In genomic region chr9:57158013-57158470, GRCm38 (mm10) we compare ENCODE assay signal across 8 mouse cellular contexts. TPM values are rescaled to one million over a fixed set of nuclear protein-coding genes. Genes with fewer than 3 reads are reported as not detected.
DNase-seq lines count a peak whose midpoint lies in the region; ATAC-seq lines count a peak whose summit lies in the region.

Gene Commd4, minus strand, starts transcription at chr9:57158331.

- peaks cover 4% of the 10 kb centered on the region for H3K36me3 ChIP-seq in lung, embryonic 16.5 days (ENCODE audit: control insufficient read depth, insufficient read depth, low read length)

- H3K9ac ChIP-seq in lung, embryonic 16.5 days (ENCODE audit: low read length): peak within 1 kb of the TSS; percentile 78

- H3K27me3 ChIP-seq in lung, embryonic 16.5 days (ENCODE audit: control insufficient read depth, insufficient read depth, low read depth, low read length): no peaks in the 10 kb centered on the region

- peak within 1 kb of the TSS; percentile 67 for H3K4me2 ChIP-seq in lung, embryonic 16.5 days (ENCODE audit: low read depth, low read length)

- peaks cover 3% of the 10 kb centered on the region; the same call in 1 of the 2 replicates for H3K4me1 ChIP-seq in lung, embryonic 16.5 days (replicated peaks; ENCODE audit: control insufficient read depth, insufficient read depth, low read length)

- peak within 1 kb of the TSS; percentile 80 for H3K4me3 ChIP-seq in lung, embryonic 16.5 days (ENCODE audit: low read length)

- peak; percentile 71 to 80 for ATAC-seq in hematopoietic stem cell, adult 5-6 weeks (replicated peaks in 1 of 2; ENCODE audit: insufficient read depth in 1 of 2, low FRiP score in 2 of 2, low TSS enrichment in 1 of 2, low read depth in 1 of 2, poor library complexity in 2 of 2, severe bottlenecking in 2 of 2)
- ATAC-seq in lung, embryonic 16.5 days (ENCODE audit: low read depth): peak; percentile 93

- H3K27ac ChIP-seq in lung, embryonic 16.5 days (ENCODE audit: low read length): no peak within 1 kb of the TSS

- 1% methylated on average over 24 of the region's 24 CpGs for WGBS in lung, embryonic 16.5 days

- H3K9me3 ChIP-seq in lung, embryonic 16.5 days (ENCODE audit: control insufficient read depth, low read length): no peaks in the 10 kb centered on the region

- peak; percentile 93 for DNase-seq in MEL-GATA-1-ER (ENCODE audit: extremely low read depth, low read depth)
- DNase-seq in cerebellum, adult 8-10 months: peak; percentile 92
- peak; percentile 97 for DNase-seq in forelimb bud, embryonic 11.5 days (ENCODE audit: low read depth, low spot score)
- peak; percentile 97 for DNase-seq in layer of hippocampus, adult 9-10 months (ENCODE audit: low spot score)
- DNase-seq in ovary, postnatal 10 days (ENCODE audit: low spot score): peak; percentile 69
- DNase-seq in thymus, postnatal 10 days (ENCODE audit: low spot score in 2 of 2): peak; percentile 79 to 85

RNA-seq across cellular contexts. Expression of gene Commd4, which starts in this region (rescaled TPM):
- 50.9 and 121 TPM in 2 replicates for total RNA-seq in hematopoietic stem cell, adult 5-6 weeks (2017)
- 96.0 and 106 TPM in 2 replicates for polyA plus RNA-seq in lung, embryonic 16.5 days (2015; fragmentation: Nextera tagmentation; extraction: Ambion mirVana)
